Mouse (Mus musculus) olfactory bulb, adult 2 months (tissue): Measurements from ENCODE around the gene Pear1. TPM values are rescaled to one million over a fixed set of nuclear protein-coding genes. Genes with fewer than 3 reads are reported as not detected.

Source experiments
- H3K27ac ChIP-seq: fragments of 200-500 bp; 2 replicates; pipeline ENCODE4 v1.5.1; 2012; ENCODE audit warnings: low read depth, low read length; ENCODE audit not compliant: insufficient read depth
- H3K4me1 ChIP-seq: fragments of 200-500 bp; 2 replicates; pipeline ENCODE4 v1.6.1; 2012; ENCODE audit warnings: low read length; ENCODE audit not compliant: control insufficient read depth, insufficient read depth
- H3K4me3 ChIP-seq: fragments of 200-500 bp; 2 replicates; pipeline ENCODE4 v1.5.1; 2012; ENCODE audit warnings: mild to moderate bottlenecking, low read depth, low read length, moderate library complexity; ENCODE audit not compliant: insufficient read depth
- CTCF ChIP-seq: fragments of 200-500 bp; IDR thresholded peaks from 2 replicates; pipeline ENCODE4 v1.5.1; 2012; ENCODE audit warnings: low read depth, mild to moderate bottlenecking, low read length, moderate library complexity; ENCODE audit not compliant: insufficient read depth
- POLR2A ChIP-seq: fragments of 200-500 bp; IDR thresholded peaks from 2 replicates; pipeline ENCODE4 v1.6.1; 2012; ENCODE audit warnings: mild to moderate bottlenecking, low read depth, low read length, moderate library complexity; ENCODE audit not compliant: insufficient read depth
- WGBS: fragments of 180-500 bp; shearing (Covaris S2); methylation state at CpG from one replicate; pipeline ENCODE4 v1.1.7; 2018; 5-methylcytosine and 5-hydroxymethylcytosine counted together
- polyA plus RNA-seq: library from polyadenylated mRNA; stranded (reverse); fragments of >200 nt; gene quantifications from 2 replicates; pipeline ENCODE4 v1.2.4, GENCODE M21; 2012; ENCODE audit warnings: low replicate concordance; ENCODE audit not compliant: missing spikeins, insufficient read depth, insufficient read length

The Pear1 gene
- polyA plus RNA-seq, 1 experiment: not detected

- no peak for TF ChIP-seq CTCF
- TF ChIP-seq POLR2A: no peak
- H3K4me1 ChIP-seq: peaks cover 12% of the 10 kb centered on the region
- whole genome bisulfite sequencing: 27% methylated on average over 15 of the region's 15 CpGs
- H3K27ac ChIP-seq: no peak overlapping the region
- no peak overlapping the region for H3K4me3 ChIP-seq
These were observed 60.3 kb downstream of the Pear1 start for GRCm38 (mm10) chr3:87763683-87764289.

DNA sequence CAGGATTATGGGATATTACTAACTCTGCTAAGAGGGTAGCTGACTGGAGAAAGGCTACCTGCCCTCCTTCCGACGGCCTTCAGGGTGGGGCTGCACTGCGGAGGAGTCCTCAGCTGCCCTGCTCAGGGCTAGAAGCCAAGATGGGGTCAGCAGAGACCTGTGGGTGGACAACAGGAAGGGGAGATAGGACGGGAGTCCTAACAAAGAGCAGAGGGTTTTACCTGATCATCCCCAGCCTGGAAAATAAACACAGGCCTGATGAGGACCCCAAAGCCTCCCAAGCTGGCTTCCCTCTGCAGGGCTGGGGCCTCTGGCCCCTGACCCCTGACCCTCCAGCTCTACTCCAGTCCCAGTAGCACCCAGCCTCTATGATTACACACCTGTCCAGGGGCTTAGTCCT lies 60.9 kb downstream of the Pear1 start:
- 73% methylated on average over 4 of the region's 4 CpGs for WGBS
- Histone ChIP-seq H3K4me1 (0 out of 2 replicates have a peak, but pooled peaks cover 10% of the 10 kb centered on the region), H3K27ac (no peak overlapping the region), H3K4me3 (no peak overlapping the region)
- TF ChIP-seq CTCF (no peak), POLR2A (no peak)

GRCm38 (mm10) chr3:87761408-87762375 lies 62.4 kb downstream of the Pear1 start:
- no peak for TF ChIP-seq POLR2A
- no peak for TF ChIP-seq CTCF
- Histone ChIP-seq H3K27ac (no peak overlapping the region), H3K4me3 (no peak overlapping the region), H3K4me1 (0 out of 2 replicates have a peak, but pooled peaks cover 10% of the 10 kb centered on the region)
- WGBS: 81% methylated on average over 20 of the region's 20 CpGs

- no peak for TF ChIP-seq CTCF
- no peak for TF ChIP-seq POLR2A
- WGBS: 65% methylated on average over 4 of the region's 5 CpGs
- no peak overlapping the region for H3K27ac ChIP-seq
These were observed 65.5 kb downstream of the Pear1 start for GRCm38 (mm10) chr3:87758641-87759040.

DNA sequence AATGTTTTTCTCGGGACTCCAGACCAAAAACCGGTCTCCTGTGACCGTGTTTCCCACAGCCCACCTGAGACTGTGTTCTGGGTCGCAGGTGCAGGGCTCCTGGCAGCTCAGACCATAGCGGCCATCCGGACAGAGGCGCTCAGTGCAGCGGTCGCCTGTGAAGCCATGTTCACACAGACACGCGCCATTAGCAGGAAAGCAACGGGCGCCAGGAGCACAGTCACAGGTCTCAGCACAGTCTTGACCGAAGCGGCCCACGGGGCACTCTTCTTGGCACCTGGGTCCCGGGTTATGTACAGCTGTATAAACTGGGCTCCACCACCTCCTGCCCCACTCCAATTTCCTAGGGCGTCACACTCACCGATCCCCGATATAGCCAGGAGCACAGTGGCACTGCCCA lies 67.6 kb downstream of the Pear1 start:
- no peak overlapping the region for H3K27ac ChIP-seq
- no peak for TF ChIP-seq POLR2A
- no peak for TF ChIP-seq CTCF
- peaks cover 7% of the 10 kb centered on the region for H3K4me1 ChIP-seq
- no peak overlapping the region for H3K4me3 ChIP-seq
- WGBS: 59% methylated on average over 20 of the region's 20 CpGs

More at GRCm38 (mm10) chr3:87758641-87759040, 65.5 kb downstream of the Pear1 start:
- Histone ChIP-seq H3K4me3 (no peak overlapping the region), H3K4me1 (peaks cover 11% of the 10 kb centered on the region)

GRCm38 (mm10) chr3:87755964-87756363 lies 68.1 kb downstream of the Pear1 start:
- H3K4me1 ChIP-seq: peaks cover 7% of the 10 kb centered on the region
- H3K4me3 ChIP-seq: peak overlapping the region; percentile 33
- 6% methylated on average over 24 of the region's 24 CpGs for WGBS
- H3K27ac ChIP-seq: no peak overlapping the region
- TF ChIP-seq CTCF: peak; percentile 88
- TF ChIP-seq POLR2A: no peak

DNA sequence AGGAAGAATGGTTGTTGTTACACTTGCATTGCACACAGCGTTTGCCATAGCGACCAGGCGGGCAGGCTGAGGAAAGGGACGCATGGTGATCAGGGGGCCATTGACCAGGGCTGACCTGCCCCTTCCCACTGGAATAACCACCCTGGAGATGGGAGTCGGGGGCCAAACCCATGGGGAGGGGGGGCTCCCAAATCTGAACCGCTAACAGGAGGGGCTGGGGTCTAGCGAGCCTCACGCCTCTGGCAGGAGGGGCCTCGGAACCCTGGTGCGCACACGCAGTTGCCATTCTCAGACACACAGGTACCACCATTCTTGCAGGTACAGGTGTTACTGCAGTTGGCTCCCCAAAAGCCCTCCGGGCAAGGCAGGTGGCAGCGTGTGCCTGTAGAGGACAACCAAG lies 70.3 kb downstream of the Pear1 start:
- H3K27ac ChIP-seq: no peak overlapping the region
- 83% methylated on average over 13 of the region's 13 CpGs for WGBS
- no peak for TF ChIP-seq CTCF
- TF ChIP-seq POLR2A: no peak
- peaks cover 7% of the 10 kb centered on the region for H3K4me1 ChIP-seq
- H3K4me3 ChIP-seq: no peak overlapping the region

GRCm38 (mm10) chr3:87752567-87752966 lies 71.5 kb downstream of the Pear1 start:
- Histone ChIP-seq H3K4me1 (peaks cover 7% of the 10 kb centered on the region), H3K4me3 (no peak overlapping the region), H3K27ac (no peak overlapping the region)
- TF ChIP-seq POLR2A (no peak), CTCF (no peak)
- 86% methylated on average over 3 of the region's 3 CpGs for WGBS

DNA sequence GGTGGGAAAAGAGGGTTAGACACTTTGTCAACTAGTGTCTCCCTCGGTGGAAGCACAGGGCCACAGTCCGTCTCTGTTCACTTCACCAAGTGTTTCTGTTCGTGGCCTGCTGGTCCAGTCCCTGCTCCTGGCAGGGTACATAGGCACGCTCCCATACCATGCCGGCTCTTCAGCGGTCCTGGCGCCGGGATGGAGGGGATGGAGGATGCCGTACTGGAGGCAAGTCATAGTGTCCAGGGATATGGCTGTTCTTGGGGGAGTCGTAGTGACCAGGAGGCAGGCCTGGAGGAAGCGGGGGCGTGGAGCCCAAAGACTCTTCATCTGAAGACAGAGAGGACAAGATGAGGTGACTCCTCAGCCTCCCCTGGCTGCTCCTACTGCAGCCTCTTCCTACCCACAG lies 74.1 kb downstream of the Pear1 start:
- 96% methylated on average over 12 of the region's 12 CpGs for WGBS

More for the DNA sequence above, 74.1 kb downstream of the Pear1 start:
- no peak overlapping the region for H3K27ac ChIP-seq
- H3K4me1 ChIP-seq: peaks cover 9% of the 10 kb centered on the region
- no peak overlapping the region for H3K4me3 ChIP-seq
- TF ChIP-seq CTCF (no peak), POLR2A (no peak)
